Comparison of ENCODE assay signal across 15 mouse cellular contexts in genomic region chr7:38212651-38213062, GRCm38 (mm10). TPM values are rescaled to one million over a fixed set of nuclear protein-coding genes. Genes with fewer than 3 reads are reported as not detected.
DNase-seq lines count a peak whose midpoint lies in the region; ATAC-seq lines count a peak whose summit lies in the region.
"Had no signal": no experiment of that assay in that cellular context is flagged by ENCODE, and none has a peak within 500 bp of the region (broad histone marks: within the 10 kb centered on the region; RNA-seq: fewer than 3 reads in every experiment).

No protein-coding gene starts in this region.

- 0 out of 2 replicates have a peak, but pooled peaks have one; percentile 33 for ATAC-seq in embryonic facial prominence, embryonic 14.5 days (ENCODE audit: low read depth)
- ATAC-seq in intestine, embryonic 14.5 days (replicated peaks; ENCODE audit: low FRiP score, low TSS enrichment, low read depth), result 0 out of 2 replicates have a peak, but pooled peaks have one; percentile 25
- no peak for ATAC-seq in intestine, embryonic 15.5 days
- ATAC-seq: hindbrain, postnatal 0 days had no signal

- 11% methylated on average over 3 of the region's 3 CpGs for WGBS in embryonic facial prominence, embryonic 14.5 days
- WGBS in embryonic facial prominence, embryonic 10.5 days, result 56% methylated on average over 3 of the region's 3 CpGs
- 13% methylated on average over 3 of the region's 3 CpGs for WGBS in intestine, embryonic 14.5 days
- WGBS in intestine, embryonic 15.5 days, result 22% methylated on average over 3 of the region's 3 CpGs

- no peak overlapping the region for H3K4me2 ChIP-seq in embryonic facial prominence, embryonic 14.5 days (ENCODE audit: low read depth, low read length)
- no peak overlapping the region for H3K4me2 ChIP-seq in intestine, embryonic 14.5 days (ENCODE audit: low read length)
- H3K4me2 ChIP-seq in intestine, embryonic 15.5 days (replicated peaks), result no peak overlapping the region
- H3K4me2 ChIP-seq: limb, embryonic 15.5 days; lung, embryonic 15.5 days; neural tube, embryonic 13.5 days; stomach, embryonic 15.5 days had no signal

- no peak for DNase-seq in embryonic facial prominence, embryonic 14.5 days (ENCODE audit: low spot score)
- no peak for DNase-seq in embryonic facial prominence, embryonic 10.5 days (ENCODE audit: low spot score)
- DNase-seq in intestine, embryonic 14.5 days (ENCODE audit: low spot score), result no peak
- DNase-seq in ES-E14 (ENCODE audit: low read depth, low spot score), result no peak
- no peak for DNase-seq in left cerebral cortex, postnatal 14 days (ENCODE audit: low spot score in 2 of 2)
- no peak for DNase-seq in layer of hippocampus, postnatal 25 days (ENCODE audit: extremely low spot score in 1 of 2, low spot score in 1 of 2)
- DNase-seq: retina, postnatal 1 day had no signal

- no peaks in the 10 kb centered on the region for H3K36me3 ChIP-seq in embryonic facial prominence, embryonic 14.5 days (ENCODE audit: control insufficient read depth, insufficient read depth, low read length)
- H3K36me3 ChIP-seq in embryonic facial prominence, embryonic 10.5 days (replicated peaks), result no peaks in the 10 kb centered on the region
- H3K36me3 ChIP-seq in intestine, embryonic 14.5 days (ENCODE audit: control insufficient read depth, insufficient read depth, low read length), result no peaks in the 10 kb centered on the region
- H3K36me3 ChIP-seq in intestine, embryonic 15.5 days, result no peaks in the 10 kb centered on the region
- no peaks in the 10 kb centered on the region for H3K36me3 ChIP-seq in ES-E14 (ENCODE audit: control insufficient read depth, insufficient read depth, low read length, poor library complexity, severe bottlenecking)
- H3K36me3 ChIP-seq: limb, embryonic 15.5 days; lung, embryonic 15.5 days; neural tube, embryonic 13.5 days; stomach, embryonic 15.5 days had no signal

- H3K4me1 ChIP-seq in embryonic facial prominence, embryonic 14.5 days (ENCODE audit: control insufficient read depth, insufficient read depth, low read length), result no peaks in the 10 kb centered on the region
- H3K4me1 ChIP-seq in embryonic facial prominence, embryonic 10.5 days, result peaks cover 18% of the 10 kb centered on the region
- no peaks in the 10 kb centered on the region; the same call in 1 of the 2 replicates for H3K4me1 ChIP-seq in intestine, embryonic 14.5 days (replicated peaks; ENCODE audit: control insufficient read depth, insufficient read depth, low read length)
- no peaks in the 10 kb centered on the region for H3K4me1 ChIP-seq in intestine, embryonic 15.5 days (replicated peaks)
- peaks cover 3 to 13% of the 10 kb centered on the region in 2 experiments; a peak in 3 of 4 replicates for H3K4me1 ChIP-seq in ES-E14 (ENCODE audit: control insufficient read depth in 2 of 2, insufficient read depth in 2 of 2, low read length in 2 of 2, poor library complexity in 1 of 2)
- peaks cover 10% of the 10 kb centered on the region; the same call in 1 of the 2 replicates for H3K4me1 ChIP-seq in brown adipose tissue, adult 24 weeks (ENCODE audit: control insufficient read depth, insufficient read depth, insufficient read length, low read length)
- H3K4me1 ChIP-seq: limb, embryonic 15.5 days; lung, embryonic 15.5 days; neural tube, embryonic 13.5 days; stomach, embryonic 15.5 days had no signal

- H3K27ac ChIP-seq in embryonic facial prominence, embryonic 14.5 days (replicated peaks; ENCODE audit: low read depth, low read length), result no peak overlapping the region
- H3K27ac ChIP-seq in embryonic facial prominence, embryonic 10.5 days (replicated peaks), result no peak overlapping the region
- H3K27ac ChIP-seq in intestine, embryonic 14.5 days (ENCODE audit: low read depth), result no peak overlapping the region
- H3K27ac ChIP-seq in intestine, embryonic 15.5 days, result no peak overlapping the region
- no peak overlapping the region for H3K27ac ChIP-seq in ES-E14 (ENCODE audit: insufficient read depth, low read depth, low read length, poor library complexity, severe bottlenecking)
- H3K27ac ChIP-seq in brown adipose tissue, adult 24 weeks (replicated peaks; ENCODE audit: low read depth, low read length), result peak overlapping the region; percentile 52; the same call in 1 of the 2 replicates
- H3K27ac ChIP-seq: hindbrain, postnatal 0 days; layer of hippocampus, adult 2 months; limb, embryonic 15.5 days; lung, embryonic 15.5 days; neural tube, embryonic 13.5 days; stomach, embryonic 15.5 days had no signal

- no peak overlapping the region for H3K9ac ChIP-seq in embryonic facial prominence, embryonic 14.5 days (ENCODE audit: low read depth, low read length)
- no peak overlapping the region for H3K9ac ChIP-seq in intestine, embryonic 14.5 days (ENCODE audit: low read length)
- H3K9ac ChIP-seq in intestine, embryonic 15.5 days, result no peak overlapping the region
- H3K9ac ChIP-seq in ES-E14 (ENCODE audit: insufficient read depth, low read depth, low read length, poor library complexity, severe bottlenecking), result no peak overlapping the region
- H3K9ac ChIP-seq: limb, embryonic 15.5 days; lung, embryonic 15.5 days; neural tube, embryonic 13.5 days; stomach, embryonic 15.5 days had no signal

- H3K27me3 ChIP-seq in embryonic facial prominence, embryonic 14.5 days (replicated peaks; ENCODE audit: control insufficient read depth, insufficient read depth, low read length), result no peaks in the 10 kb centered on the region
- H3K27me3 ChIP-seq in embryonic facial prominence, embryonic 10.5 days (replicated peaks; ENCODE audit: low read depth, poor library complexity, severe bottlenecking), result no peaks in the 10 kb centered on the region
- no peaks in the 10 kb centered on the region for H3K27me3 ChIP-seq in intestine, embryonic 14.5 days (replicated peaks; ENCODE audit: control insufficient read depth, insufficient read depth, low read length)
- H3K27me3 ChIP-seq in intestine, embryonic 15.5 days (replicated peaks), result no peaks in the 10 kb centered on the region
- H3K27me3 ChIP-seq: limb, embryonic 15.5 days; lung, embryonic 15.5 days; neural tube, embryonic 13.5 days; stomach, embryonic 15.5 days had no signal

- H3K9me3 ChIP-seq in embryonic facial prominence, embryonic 14.5 days (ENCODE audit: control insufficient read depth, low read length), result no peaks in the 10 kb centered on the region
- H3K9me3 ChIP-seq in embryonic facial prominence, embryonic 10.5 days, result no peaks in the 10 kb centered on the region
- H3K9me3 ChIP-seq in intestine, embryonic 14.5 days (ENCODE audit: control insufficient read depth, low read length), result no peaks in the 10 kb centered on the region
- no peaks in the 10 kb centered on the region for H3K9me3 ChIP-seq in intestine, embryonic 15.5 days
- H3K9me3 ChIP-seq in ES-E14 (ENCODE audit: control insufficient read depth, insufficient read depth, low read depth, low read length), result no peaks in the 10 kb centered on the region
- H3K9me3 ChIP-seq: limb, embryonic 15.5 days; lung, embryonic 15.5 days; neural tube, embryonic 13.5 days; stomach, embryonic 15.5 days had no signal

- H3K4me3 ChIP-seq in embryonic facial prominence, embryonic 14.5 days (ENCODE audit: low read depth, low read length), result no peak overlapping the region
- H3K4me3 ChIP-seq in embryonic facial prominence, embryonic 10.5 days, result no peak overlapping the region
- H3K4me3 ChIP-seq in intestine, embryonic 14.5 days (ENCODE audit: low read depth, low read length), result no peak overlapping the region
- H3K4me3 ChIP-seq in intestine, embryonic 15.5 days (replicated peaks), result no peak overlapping the region
- H3K4me3 ChIP-seq in ES-E14 (ENCODE audit: insufficient read depth in 1 of 2, low read depth in 1 of 2, low read length in 2 of 2, poor library complexity in 1 of 2, severe bottlenecking in 1 of 2), result no peak overlapping the region
- H3K4me3 ChIP-seq in brown adipose tissue, adult 24 weeks (ENCODE audit: insufficient read depth, low read depth, low read length), result no peak overlapping the region
- H3K4me3 ChIP-seq: layer of hippocampus, adult 2 months; limb, embryonic 15.5 days; lung, embryonic 15.5 days; neural tube, embryonic 13.5 days; stomach, embryonic 15.5 days had no signal

- in situ Hi-C loops in ES-E14 (cut with MboI; ENCODE audit: low sequenced_read_pairs in 2 of 2, unreplicated experiment in 2 of 2), result no loop called here

- intact Hi-C loops in left cerebral cortex, postnatal 14 days (cut with DNase I), result no loop called here

RNA-seq across cellular contexts. Expression of gene Plekhf1, which starts 15.2 kb away (rescaled TPM):
- 4.5 and 5.1 TPM in 2 replicates for polyA plus RNA-seq in embryonic facial prominence, embryonic 14.5 days (2014; fragmentation: Nextera tagmentation; extraction: Ambion mirVana)
- polyA plus RNA-seq in embryonic facial prominence, embryonic 10.5 days (2016; fragmentation: Nextera tagmentation; extraction: Ambion mirVana), result 3.0 and 3.3 TPM in 2 replicates
- polyA plus RNA-seq in intestine, embryonic 14.5 days (2014; fragmentation: Nextera tagmentation; extraction: Ambion mirVana), result 2.2 and 2.5 TPM in 2 replicates
- polyA plus RNA-seq in intestine, embryonic 15.5 days (2015; fragmentation: Nextera tagmentation; extraction: Ambion mirVana), result 3.3 TPM in 2 replicates
- 3.3 and 4.8 TPM in 2 replicates for total RNA-seq in ES-E14 (2012; rRNA removed)
- polyA plus RNA-seq in brown adipose tissue, adult 24 weeks (2012; ENCODE audit: insufficient read depth, insufficient read length, missing spikeins), result 1.1 and 3.3 TPM in 2 replicates
- 1 to 10 TPM in 1 of 2 experiments, under 1 TPM in 1; 0.89 to 1.8 TPM for total RNA-seq in left cerebral cortex, postnatal 14 days (2021)
- 1 to 10 TPM; 1.5 to 3.1 TPM for total RNA-seq in layer of hippocampus, postnatal 25 days (2021)

RNA-seq across cellular contexts. Expression of gene 1600014C10Rik, which starts 29.6 kb away (rescaled TPM):
- 15.6 and 17.5 TPM in 2 replicates for polyA plus RNA-seq in embryonic facial prominence, embryonic 14.5 days (2014; fragmentation: Nextera tagmentation; extraction: Ambion mirVana)
- polyA plus RNA-seq in embryonic facial prominence, embryonic 10.5 days (2016; fragmentation: Nextera tagmentation; extraction: Ambion mirVana), result 15.5 and 17.4 TPM in 2 replicates
- 13.3 and 13.7 TPM in 2 replicates for polyA plus RNA-seq in intestine, embryonic 14.5 days (2014; fragmentation: Nextera tagmentation; extraction: Ambion mirVana)
- 13.5 and 13.9 TPM in 2 replicates for polyA plus RNA-seq in intestine, embryonic 15.5 days (2015; fragmentation: Nextera tagmentation; extraction: Ambion mirVana)
- 6.5 and 6.6 TPM in 2 replicates for total RNA-seq in ES-E14 (2012; rRNA removed)
- 56.3 and 63.9 TPM in 2 replicates for polyA plus RNA-seq in brown adipose tissue, adult 24 weeks (2012; ENCODE audit: insufficient read depth, insufficient read length, missing spikeins)
- 10 to 100 TPM; 17.7 to 18.8 TPM for total RNA-seq in left cerebral cortex, postnatal 14 days (2021)
- 10 to 100 TPM; 22.8 to 28.3 TPM for total RNA-seq in layer of hippocampus, postnatal 25 days (2021)

RNA-seq across cellular contexts. Expression of gene Pop4, which starts 58.6 kb away (rescaled TPM):
- 56.8 and 62.0 TPM in 2 replicates for polyA plus RNA-seq in embryonic facial prominence, embryonic 14.5 days (2014; fragmentation: Nextera tagmentation; extraction: Ambion mirVana)
- 84.2 and 92.7 TPM in 2 replicates for polyA plus RNA-seq in embryonic facial prominence, embryonic 10.5 days (2016; fragmentation: Nextera tagmentation; extraction: Ambion mirVana)
- polyA plus RNA-seq in intestine, embryonic 14.5 days (2014; fragmentation: Nextera tagmentation; extraction: Ambion mirVana), result 50.9 and 58.2 TPM in 2 replicates
- polyA plus RNA-seq in intestine, embryonic 15.5 days (2015; fragmentation: Nextera tagmentation; extraction: Ambion mirVana), result 35.1 and 47.0 TPM in 2 replicates
- total RNA-seq in ES-E14 (2012; rRNA removed), result 38.8 and 49.8 TPM in 2 replicates
- 17.2 and 20.0 TPM in 2 replicates for polyA plus RNA-seq in brown adipose tissue, adult 24 weeks (2012; ENCODE audit: insufficient read depth, insufficient read length, missing spikeins)
- 10 to 100 TPM; 26.1 to 27.4 TPM for total RNA-seq in left cerebral cortex, postnatal 14 days (2021)
- 10 to 100 TPM; 23.4 to 23.8 TPM for total RNA-seq in layer of hippocampus, postnatal 25 days (2021)
